Mouse (Mus musculus) thymus, adult 2 months (tissue): ENCODE results near the gene March9. TPM values are rescaled to one million over a fixed set of nuclear protein-coding genes. Genes with fewer than 3 reads are reported as not detected.

Experiments used
- DNase-seq: peaks from one replicate; pipeline ENCODE4 v3.0.0; 2021
- H3K27ac ChIP-seq: fragments of 200-500 bp; 2 replicates; pipeline ENCODE4 v1.5.1; 2012; ENCODE audit warnings: low read length, control low read depth; ENCODE audit not compliant: control insufficient read depth, insufficient read depth
- H3K27me3 ChIP-seq: fragments of 200-500 bp; 2 replicates; pipeline ENCODE4 v1.6.1; 2012; ENCODE audit warnings: mild to moderate bottlenecking, low read length, moderate library complexity, mixed read lengths; ENCODE audit not compliant: control insufficient read depth, insufficient read depth
- H3K36me3 ChIP-seq: fragments of 200-500 bp; 2 replicates; pipeline ENCODE4 v1.6.1; 2012; ENCODE audit warnings: mild to moderate bottlenecking, low read length, moderate library complexity; ENCODE audit not compliant: control insufficient read depth, insufficient read depth
- H3K4me1 ChIP-seq: fragments of 200-500 bp; replicated peaks from 2 replicates; pipeline ENCODE4 v1.6.1; 2012; ENCODE audit warnings: low read length; ENCODE audit not compliant: control insufficient read depth, insufficient read depth
- H3K4me3 ChIP-seq: fragments of 200-500 bp; 2 replicates; pipeline ENCODE4 v1.5.1; 2012; ENCODE audit warnings: mild to moderate bottlenecking, low read length, control low read depth, moderate library complexity; ENCODE audit not compliant: control insufficient read depth, insufficient read depth
- CTCF ChIP-seq: fragments of 200-500 bp; IDR thresholded peaks from 2 replicates; pipeline ENCODE4 v1.5.1; 2012; ENCODE audit warnings: mild to moderate bottlenecking, control low read depth, low read length, moderate library complexity, borderline replicate concordance; ENCODE audit not compliant: control insufficient read depth, poor library complexity, insufficient read depth; ENCODE audit errors: extremely low read depth
- POLR2A ChIP-seq: fragments of 200-500 bp; IDR thresholded peaks from 2 replicates; pipeline ENCODE4 v1.6.1; 2012; ENCODE audit warnings: mild to moderate bottlenecking, low read length, control low read depth, moderate library complexity; ENCODE audit not compliant: control insufficient read depth, poor library complexity, insufficient read depth; ENCODE audit errors: extremely low read depth
- whole genome bisulfite sequencing: fragments of 180-500 bp; shearing (Covaris S2); methylation state at CpG from one replicate; pipeline ENCODE4 v1.1.7; 2018; 5-methylcytosine and 5-hydroxymethylcytosine counted together
- polyA plus RNA-seq: library from polyadenylated mRNA; depleted of rRNA; stranded (reverse); fragments of >200 nt; gene quantifications from 2 replicates; pipeline ENCODE4 v1.2.3, GENCODE M21; 2012; rRNA removed

Gene March9
- polyA plus RNA-seq, 1 experiment: 5.4 TPM

DNA sequence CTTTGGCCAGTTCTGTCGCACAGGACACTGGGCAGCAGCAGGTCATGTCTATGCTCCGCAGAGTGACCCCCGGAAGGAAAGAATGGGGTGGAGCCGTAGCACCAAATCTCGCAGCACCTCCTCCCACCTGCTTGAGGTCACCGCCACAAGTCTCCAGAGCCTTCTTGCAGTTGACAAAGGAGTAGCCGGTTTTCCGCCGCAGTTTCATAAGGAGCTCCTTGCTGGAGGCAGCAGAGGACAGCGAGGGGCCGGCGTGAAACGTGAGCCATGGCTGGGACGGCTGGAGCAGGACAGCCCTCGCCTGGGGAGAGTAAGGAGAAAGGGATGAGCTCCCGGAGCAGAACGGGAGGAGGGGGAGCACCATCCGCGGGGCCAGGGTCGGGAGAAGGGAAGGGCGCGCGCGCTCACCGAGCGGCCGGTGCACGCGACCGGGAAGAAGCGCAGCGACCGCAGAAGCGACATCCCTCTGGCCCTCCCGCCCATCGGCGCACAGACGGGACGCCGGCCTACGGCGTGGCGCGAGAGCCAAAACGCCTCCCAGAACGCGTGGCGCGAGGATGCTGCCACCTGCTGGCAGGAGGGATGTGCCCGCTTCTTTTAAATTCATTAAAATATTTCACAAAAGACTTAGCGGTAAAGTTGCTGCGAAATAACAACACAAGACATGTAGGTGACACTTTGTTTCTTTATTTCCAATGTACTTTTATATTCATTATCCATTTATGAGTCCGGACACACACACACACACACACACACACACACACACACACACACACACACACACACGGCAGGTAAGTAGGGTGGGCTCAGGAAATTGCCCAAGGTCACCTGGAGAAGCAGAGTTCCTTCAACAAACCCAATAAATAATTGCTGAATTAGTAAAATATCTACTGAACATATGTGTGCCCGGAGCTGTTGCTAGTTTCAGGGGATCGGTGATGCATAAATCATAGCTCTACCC, 29.4 kb downstream of the March9 start, which contains the start of gene Tsfm:
Tsfm (minus strand) TSS at position 505 of the 961 bp plus-strand sequence.
- no peak within 1 kb of the TSS for H3K27ac ChIP-seq
- DNase-seq: peak; percentile 92
- peak within 1 kb of the TSS; percentile 71 for H3K4me3 ChIP-seq
- no peaks in the 10 kb centered on the region; the same call in 1 of the 2 replicates for H3K36me3 ChIP-seq
- TF ChIP-seq CTCF (peak; percentile 94), POLR2A (no peak)
- no peaks in the 10 kb centered on the region for H3K27me3 ChIP-seq
- WGBS: 5% methylated on average over 56 of the region's 56 CpGs
- H3K4me1 ChIP-seq: peaks cover 4% of the 10 kb centered on the region; the same call in 1 of the 2 replicates

- H3K27ac ChIP-seq: no peak overlapping the region
Measured at GRCm38 (mm10) chr10:127018422-127018821, 41.6 kb downstream of the March9 start.

DNA sequence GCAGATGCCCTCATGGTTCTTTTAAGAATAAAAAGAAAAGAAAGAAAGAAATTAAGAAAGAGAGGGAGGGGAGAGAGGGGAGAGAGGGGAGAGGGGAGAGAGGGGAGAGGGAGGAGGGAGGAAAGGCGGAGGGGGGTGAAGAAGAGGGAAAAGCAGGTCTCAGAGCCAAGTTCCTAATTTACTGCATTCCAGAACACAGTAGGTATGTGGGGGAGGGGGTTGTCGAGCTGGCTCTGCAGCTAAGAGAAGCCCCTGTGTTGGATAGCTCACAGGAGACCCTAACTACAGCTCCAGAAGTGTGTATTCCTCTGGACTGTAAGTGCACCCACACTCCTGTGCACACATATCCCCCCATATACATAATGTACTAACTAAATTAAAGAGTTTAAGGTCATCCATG, 42.9 kb downstream of the March9 start:
- no peak overlapping the region for H3K27ac ChIP-seq
- TF ChIP-seq POLR2A: no peak
- TF ChIP-seq CTCF: no peak
- H3K27me3 ChIP-seq: no peaks in the 10 kb centered on the region
- WGBS: 51% methylated on average over 2 of the region's 2 CpGs
- H3K4me1 ChIP-seq: no peaks in the 10 kb centered on the region
- H3K36me3 ChIP-seq: no peaks in the 10 kb centered on the region
- no peak for DNase-seq
- no peak overlapping the region for H3K4me3 ChIP-seq

More at GRCm38 (mm10) chr10:127018422-127018821, 41.6 kb downstream of the March9 start:
- no peaks in the 10 kb centered on the region for H3K4me1 ChIP-seq
- no peaks in the 10 kb centered on the region for H3K36me3 ChIP-seq
- 93% methylated on average over 16 of the region's 16 CpGs for WGBS
- TF ChIP-seq CTCF (no peak), POLR2A (no peak)
- no peak overlapping the region for H3K4me3 ChIP-seq
- no peaks in the 10 kb centered on the region for H3K27me3 ChIP-seq
- DNase-seq: no peak

DNA sequence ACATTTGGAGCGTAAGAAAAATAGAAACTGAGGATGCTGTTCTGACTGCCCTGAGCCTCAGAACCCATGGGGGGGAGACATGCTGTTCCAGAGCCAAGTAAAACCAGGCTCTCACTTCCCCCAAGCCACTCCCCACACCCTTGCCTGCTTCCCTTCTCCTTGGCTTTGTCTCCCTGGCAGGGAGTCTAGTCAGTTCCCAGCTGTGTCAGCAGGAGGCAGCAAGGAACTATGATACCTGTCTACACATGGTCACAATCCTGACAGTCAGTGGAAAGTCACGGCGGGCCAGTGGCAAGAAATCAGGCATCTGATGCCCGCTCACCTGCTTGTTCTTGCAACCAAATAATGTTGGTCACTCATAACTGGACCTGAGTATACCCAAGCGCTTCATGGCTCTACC, 43.5 kb downstream of the March9 start:
- no peaks in the 10 kb centered on the region for H3K27me3 ChIP-seq
- H3K36me3 ChIP-seq: no peaks in the 10 kb centered on the region
- H3K4me3 ChIP-seq: no peak overlapping the region
- H3K4me1 ChIP-seq: no peaks in the 10 kb centered on the region
- WGBS: 67% methylated on average over 5 of the region's 5 CpGs
- DNase-seq: no peak
- no peak overlapping the region for H3K27ac ChIP-seq
- TF ChIP-seq CTCF: no peak

Other genes starting within 250 kb of the March9 start
- 9.6 and 12.1 TPM in 2 replicates for gene Atp23, start 158.8 kb downstream of the March9 start, polyA plus RNA-seq
- 179 and 182 TPM in 2 replicates for gene Ctdsp2, start 81.5 kb downstream of the March9 start, polyA plus RNA-seq
- gene Avil, start 59.5 kb downstream of the March9 start, polyA plus RNA-seq: 0.97 and 1.3 TPM in 2 replicates
- 42.1 and 45.2 TPM in 2 replicates for gene Tsfm, start 29.3 kb downstream of the March9 start, polyA plus RNA-seq
- gene Mettl1, start 18.8 kb downstream of the March9 start, polyA plus RNA-seq: 13.7 and 15.7 TPM in 2 replicates
- 0.08 and 0.13 TPM in 2 replicates for gene Eef1akmt3, start 18.7 kb downstream of the March9 start, polyA plus RNA-seq
- 0.32 and 0.38 TPM in 2 replicates for gene Cyp27b1, start 11.9 kb downstream of the March9 start, polyA plus RNA-seq
- 375 and 384 TPM in 2 replicates for gene Cdk4, start 3.4 kb upstream of the March9 start, polyA plus RNA-seq
- gene Tspan31, start 10.1 kb upstream of the March9 start, polyA plus RNA-seq: 39.5 and 45.2 TPM in 2 replicates
- 123 and 149 TPM in 2 replicates for gene Agap2, start 15.1 kb upstream of the March9 start, polyA plus RNA-seq
- 97.0 and 106 TPM in 2 replicates for gene Os9, start 60.9 kb upstream of the March9 start, polyA plus RNA-seq
- gene B4galnt1, start 105.0 kb upstream of the March9 start, polyA plus RNA-seq: 196 and 239 TPM in 2 replicates
- gene Slc26a10, start 120.5 kb upstream of the March9 start, polyA plus RNA-seq: 3.6 and 6.4 TPM in 2 replicates
- 4.2 and 5.6 TPM in 2 replicates for gene Arhgef25, start 129.9 kb upstream of the March9 start, polyA plus RNA-seq
- gene Dtx3, start 135.5 kb upstream of the March9 start, polyA plus RNA-seq: 222 and 263 TPM in 2 replicates
- 34.4 and 36.1 TPM in 2 replicates for gene Pip4k2c, start 151.4 kb upstream of the March9 start, polyA plus RNA-seq
- 1.2 and 1.5 TPM in 2 replicates for gene Kif5a, start 203.2 kb upstream of the March9 start, polyA plus RNA-seq
- gene Dctn2, start 206.2 kb upstream of the March9 start, polyA plus RNA-seq: 168 and 200 TPM in 2 replicates
- 124 and 151 TPM in 2 replicates for gene Mbd6, start 228.8 kb upstream of the March9 start, polyA plus RNA-seq